Comparison of ENCODE assay signal across 7 mouse cellular contexts in the genomic region with DNA sequence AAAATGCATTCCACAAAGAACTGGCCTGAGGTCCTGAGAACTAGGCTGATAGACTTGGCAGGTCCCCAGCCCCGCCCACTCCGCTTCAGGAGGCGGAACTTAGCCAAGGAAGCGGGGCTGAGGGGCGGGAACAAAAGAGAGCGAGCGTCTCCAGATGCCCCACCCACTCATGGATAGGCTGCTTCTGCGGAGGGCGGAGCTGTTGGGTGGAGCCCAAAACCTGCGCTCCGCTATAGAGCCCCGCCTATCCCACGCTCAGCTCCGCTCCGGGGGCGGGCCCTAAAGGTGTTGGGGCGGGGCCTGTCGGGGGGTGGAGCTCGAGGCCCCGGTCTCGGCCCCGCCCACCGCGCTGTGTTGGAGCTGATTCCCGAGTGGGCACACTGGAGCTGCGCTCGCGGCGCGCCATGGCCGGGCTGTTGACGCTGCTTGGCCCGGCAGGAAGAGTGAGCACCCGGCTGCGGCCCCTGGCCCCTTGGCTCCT. TPM values are rescaled to one million over a fixed set of nuclear protein-coding genes. Genes with fewer than 3 reads are reported as not detected.
A peak's percentile ranks its signal among the peaks of the same experiment; 100 is the strongest.
DNase-seq lines count a peak whose midpoint lies in the region; ATAC-seq lines count a peak whose summit lies in the region.

A gene (plus strand): TSS at position 308 of the 481 bp plus-strand sequence.

- peak within 1 kb of the TSS; percentile 72; the same call in 1 of the 2 replicates for H3K27ac ChIP-seq in embryonic facial prominence, embryonic 12.5 days
- H3K27ac ChIP-seq in limb, embryonic 11.5 days (replicated peaks; ENCODE audit: low read depth, low read length), result no peak within 1 kb of the TSS
- H3K27ac ChIP-seq in midbrain, embryonic 14.5 days (replicated peaks; ENCODE audit: low read depth, low read length), result peak within 1 kb of the TSS; percentile 37; the same call in 1 of the 2 replicates

- peak; percentile 98 for DNase-seq in adrenal gland, postnatal 25 days
- DNase-seq in heart, adult 11 months, result peak; percentile 100
- DNase-seq in kidney, adult 18-20 months, result peak; percentile 99
- DNase-seq in limb, embryonic 11.5 days (ENCODE audit: low spot score), result peak; percentile 95
- DNase-seq in midbrain, embryonic 14.5 days, result peak; percentile 97
- DNase-seq in spleen, adult 18-20 months, result peak; percentile 93 to 96

- H3K4me2 ChIP-seq in embryonic facial prominence, embryonic 12.5 days (replicated peaks), result peak within 1 kb of the TSS; percentile 95
- peak within 1 kb of the TSS; percentile 98 for H3K4me2 ChIP-seq in limb, embryonic 11.5 days (ENCODE audit: low read depth, severe bottlenecking)
- H3K4me2 ChIP-seq in midbrain, embryonic 14.5 days (ENCODE audit: low read length), result peak within 1 kb of the TSS; percentile 99

- no peaks in the 10 kb centered on the region for H3K27me3 ChIP-seq in embryonic facial prominence, embryonic 12.5 days
- H3K27me3 ChIP-seq in limb, embryonic 11.5 days (ENCODE audit: control insufficient read depth, insufficient read depth, low read length), result no peaks in the 10 kb centered on the region
- no peaks in the 10 kb centered on the region for H3K27me3 ChIP-seq in midbrain, embryonic 14.5 days (ENCODE audit: control insufficient read depth, insufficient read depth, low read length)

- no peaks in the 10 kb centered on the region for H3K9me3 ChIP-seq in embryonic facial prominence, embryonic 12.5 days
- H3K9me3 ChIP-seq in limb, embryonic 11.5 days (ENCODE audit: control insufficient read depth, low read length), result no peaks in the 10 kb centered on the region
- H3K9me3 ChIP-seq in midbrain, embryonic 14.5 days (ENCODE audit: control insufficient read depth, low read length), result no peaks in the 10 kb centered on the region

- ATAC-seq in embryonic facial prominence, embryonic 12.5 days (ENCODE audit: insufficient number of reproducible peaks, insufficient read depth, low FRiP score, low TSS enrichment), result peak; percentile 87
- ATAC-seq in limb, embryonic 11.5 days (ENCODE audit: insufficient number of reproducible peaks, low FRiP score, low TSS enrichment, low read depth), result peak; percentile 96
- ATAC-seq in midbrain, embryonic 14.5 days (ENCODE audit: low FRiP score, low TSS enrichment), result peak; percentile 98

- peaks cover 10% of the 10 kb centered on the region; the same call in 1 of the 2 replicates for H3K4me1 ChIP-seq in embryonic facial prominence, embryonic 12.5 days
- H3K4me1 ChIP-seq in limb, embryonic 11.5 days (ENCODE audit: control insufficient read depth, insufficient read depth, low read length), result peaks cover 7% of the 10 kb centered on the region
- peaks cover 10% of the 10 kb centered on the region; the same call in 1 of the 2 replicates for H3K4me1 ChIP-seq in midbrain, embryonic 14.5 days (ENCODE audit: control insufficient read depth, insufficient read depth, low read length)

- peak within 1 kb of the TSS; percentile 64 for H3K4me3 ChIP-seq in embryonic facial prominence, embryonic 12.5 days
- peak within 1 kb of the TSS; percentile 67 for H3K4me3 ChIP-seq in limb, embryonic 11.5 days (ENCODE audit: low read depth, low read length)
- peak within 1 kb of the TSS; percentile 65 for H3K4me3 ChIP-seq in midbrain, embryonic 14.5 days (replicated peaks; ENCODE audit: low read depth, low read length)

- H3K9ac ChIP-seq in embryonic facial prominence, embryonic 12.5 days, result peak within 1 kb of the TSS; percentile 64
- H3K9ac ChIP-seq in limb, embryonic 11.5 days (ENCODE audit: low read length), result peak within 1 kb of the TSS; percentile 59
- H3K9ac ChIP-seq in midbrain, embryonic 14.5 days (replicated peaks; ENCODE audit: low read length), result peak within 1 kb of the TSS; percentile 62

- H3K36me3 ChIP-seq in embryonic facial prominence, embryonic 12.5 days, result no peaks in the 10 kb centered on the region
- H3K36me3 ChIP-seq in limb, embryonic 11.5 days (ENCODE audit: control insufficient read depth, insufficient read depth, low read length), result no peaks in the 10 kb centered on the region
- H3K36me3 ChIP-seq in midbrain, embryonic 14.5 days (ENCODE audit: control insufficient read depth, insufficient read depth, low read length), result no peaks in the 10 kb centered on the region

- under 1% methylated on average over 30 of the region's 35 CpGs for WGBS in embryonic facial prominence, embryonic 12.5 days
- WGBS in limb, embryonic 11.5 days, result 0% methylated on average over 33 of the region's 35 CpGs
- WGBS in midbrain, embryonic 14.5 days, result under 1% methylated on average over 35 of the region's 35 CpGs

RNA-seq across cellular contexts. Expression of the gene that starts here (rescaled TPM):
- 31.9 and 32.8 TPM in 2 replicates for total RNA-seq in adrenal gland, postnatal 25 days (2021)
- 22.5 and 24.1 TPM in 2 replicates for polyA plus RNA-seq in embryonic facial prominence, embryonic 12.5 days (2016; fragmentation: Nextera tagmentation; extraction: Ambion mirVana)
- 14.9 and 15.9 TPM in 2 replicates for polyA plus RNA-seq in limb, embryonic 11.5 days (2014; fragmentation: Nextera tagmentation; extraction: Ambion mirVana)
- 15.4 and 21.6 TPM in 2 replicates for polyA plus RNA-seq in midbrain, embryonic 14.5 days (2014; fragmentation: Nextera tagmentation; extraction: Ambion mirVana)
